Mouse (Mus musculus): ENCODE measurements around the gene Itgb5. TPM values are rescaled to one million over a fixed set of nuclear protein-coding genes. Genes with fewer than 3 reads are reported as not detected.

Itgb5 gene
- total and polyA plus RNA-seq, 3 experiments: 0.85 to 20.1 (median 1.8) TPM

DNA sequence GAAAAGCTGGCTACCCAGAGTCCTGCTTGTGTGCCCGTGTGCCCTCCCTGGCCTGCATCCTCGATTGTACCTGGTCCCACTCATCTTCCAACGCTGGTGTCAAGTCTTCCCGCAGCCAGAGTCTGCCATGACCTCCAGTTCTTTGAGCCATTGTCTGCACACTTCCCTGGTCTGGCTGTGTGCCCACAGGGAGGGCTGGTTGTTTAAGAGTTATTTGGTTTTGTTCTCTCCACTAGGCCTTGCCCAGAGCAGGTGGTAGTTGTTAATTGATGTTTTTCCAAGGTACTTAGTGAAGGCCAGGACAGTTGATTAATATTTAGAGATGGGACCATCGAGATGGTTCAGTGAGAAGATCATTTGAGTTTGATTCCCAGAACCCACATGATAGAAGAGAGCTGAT, 54.7 kb downstream of the Itgb5 start:
- Histone ChIP-seq H3K4me2 (ENCODE audit: insufficient read depth, low read depth, poor library complexity, severe bottlenecking) (no peak overlapping the region), H3K9ac (ENCODE audit: insufficient read depth, low read depth) (no peak overlapping the region), H3K4me3 (replicated peaks in 1 of 3; ENCODE audit: low read depth in 2 of 3, low read length in 2 of 3, poor library complexity in 1 of 3) (no peak overlapping the region), H3K27ac (ENCODE audit: insufficient read depth, low read depth) (no peak overlapping the region), H3K79me2 (replicated peaks; ENCODE audit: control insufficient read depth, extremely low read depth, insufficient read depth, poor library complexity, severe bottlenecking) (no peaks in the 10 kb centered on the region), H3K27me3 (replicated peaks) (no peaks in the 10 kb centered on the region), H3K4me1 (ENCODE audit: control insufficient read depth in 1 of 2, insufficient read depth in 2 of 2) (peaks cover 0 to 5% of the 10 kb centered on the region in 2 experiments; a peak in 1 of 4 replicates), H3K36me3 (replicated peaks in 1 of 2; ENCODE audit: control insufficient read depth in 1 of 2, insufficient read depth in 1 of 2, low read length in 1 of 2) (no peaks in the 10 kb centered on the region), H3K9me3 (replicated peaks; ENCODE audit: low read length) (no peaks in the 10 kb centered on the region)
- in situ Hi-C loops (cut with MboI; ENCODE audit: low pct_ligation_motif_present, low pct_unique_long_range_greater_than_20kb, low sequenced_read_pairs): no loop called here
- dilution Hi-C loops (cut with MboI; ENCODE audit: extremely low pct_ligation_motif_present, extremely low pct_unique_long_range_greater_than_20kb, low sequenced_read_pairs): no loop called here
- TF ChIP-seq PAX5 (IDR thresholded peaks at IDR 0.05; ENCODE audit: low read length) (no peak), CHD2 (IDR thresholded peaks at IDR 0.05; ENCODE audit: low read length) (no peak), MYC (IDR thresholded peaks at IDR 0.05; ENCODE audit: low read depth, low read length) (no peak), NRF1 (IDR thresholded peaks at IDR 0.05; ENCODE audit: low read depth, low read length) (no peak), TCF12 (IDR thresholded peaks at IDR 0.05; ENCODE audit: low read depth, low read length) (no peak), TBP (conservative IDR thresholded peaks at IDR 0.05; ENCODE audit: low read depth, low read length) (no peak), GABPA (IDR thresholded peaks at IDR 0.05; ENCODE audit: insufficient replicate concordance, low read depth, low read length) (no peak), CTCF (conservative IDR thresholded peaks at IDR 0.05 in 1 of 2, IDR thresholded peaks at IDR 0.05 in 1 of 2; ENCODE audit: low read depth in 2 of 2, low read length in 2 of 2) (no peak), USF2 (conservative IDR thresholded peaks at IDR 0.05; ENCODE audit: low read depth, low read length) (no peak), ELF1 (IDR thresholded peaks at IDR 0.05; ENCODE audit: low read depth, low read length) (no peak), BHLHE40 (IDR thresholded peaks at IDR 0.05; ENCODE audit: low read depth, low read length) (no peak), MEF2A (IDR thresholded peaks at IDR 0.05; ENCODE audit: borderline replicate concordance, low read depth, low read length) (no peak), SMC3 (IDR thresholded peaks at IDR 0.05; ENCODE audit: low read depth, low read length) (no peak), RAD21 (IDR thresholded peaks at IDR 0.05; ENCODE audit: low read depth, low read length) (no peak), JUND (conservative IDR thresholded peaks at IDR 0.05; ENCODE audit: low read depth, low read length) (no peak)
- no peak for DNase-seq (ENCODE audit: extremely low read depth)

DNA sequence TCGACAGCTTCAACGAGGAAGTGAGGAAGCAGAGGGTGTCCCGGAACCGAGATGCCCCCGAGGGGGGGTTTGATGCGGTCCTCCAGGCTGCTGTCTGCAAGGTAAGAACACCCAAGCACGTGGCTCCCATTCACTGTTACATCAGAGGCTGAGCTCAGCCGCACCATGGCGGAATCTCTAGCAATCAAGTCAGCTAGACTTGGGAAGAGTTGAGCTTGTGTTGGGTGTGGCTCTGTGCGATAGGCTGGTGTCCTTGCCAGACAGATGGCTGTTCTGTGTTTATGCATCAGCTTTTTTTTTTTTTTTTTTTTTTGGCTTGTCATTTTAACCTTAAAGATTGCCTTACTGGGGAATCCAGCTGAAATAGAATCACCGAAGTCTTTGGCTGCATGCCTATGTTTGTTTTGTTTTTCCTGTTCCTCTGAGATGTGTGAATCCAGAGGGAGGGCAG, 55.6 kb downstream of the Itgb5 start:
- no peak for TF ChIP-seq CHD1 (IDR thresholded peaks at IDR 0.05; ENCODE audit: low read depth, low read length)
- peak; percentile 39; the same call in 1 of the 2 replicates for TF ChIP-seq ELF1 (IDR thresholded peaks at IDR 0.05; ENCODE audit: low read depth, low read length)
- TF ChIP-seq NELFE (IDR thresholded peaks at IDR 0.05; ENCODE audit: low read depth, low read length): no peak
- TF ChIP-seq ZNF384 (IDR thresholded peaks at IDR 0.05; ENCODE audit: low read depth, low read length): peak; percentile 41
- TF ChIP-seq MAX (IDR thresholded peaks at IDR 0.05; ENCODE audit: low read length): peak; percentile 27; the same call in 1 of the 2 replicates
- no peak for TF ChIP-seq RAD21 (IDR thresholded peaks at IDR 0.05; ENCODE audit: low read depth, low read length)
- H3K27me3 ChIP-seq (replicated peaks): no peaks in the 10 kb centered on the region

More for the DNA sequence above, 55.6 kb downstream of the Itgb5 start:
- Histone ChIP-seq H3K9ac (ENCODE audit: insufficient read depth, low read depth) (no peak overlapping the region), H3K4me3 (replicated peaks in 1 of 3; ENCODE audit: low read depth in 2 of 3, low read length in 2 of 3, poor library complexity in 1 of 3) (no peak overlapping the region), H3K9me3 (replicated peaks; ENCODE audit: low read length) (no peaks in the 10 kb centered on the region), H3K36me3 (replicated peaks in 1 of 2; ENCODE audit: control insufficient read depth in 1 of 2, insufficient read depth in 1 of 2, low read length in 1 of 2) (no peaks in the 10 kb centered on the region), H3K4me2 (ENCODE audit: insufficient read depth, low read depth, poor library complexity, severe bottlenecking) (no peak overlapping the region), H3K79me2 (replicated peaks; ENCODE audit: control insufficient read depth, extremely low read depth, insufficient read depth, poor library complexity, severe bottlenecking) (no peaks in the 10 kb centered on the region), H3K4me1 (ENCODE audit: control insufficient read depth in 1 of 2, insufficient read depth in 2 of 2) (peaks cover 0 to 5% of the 10 kb centered on the region in 2 experiments; a peak in 1 of 4 replicates), H3K27ac (ENCODE audit: insufficient read depth, low read depth) (no peak overlapping the region)
- DNase-seq (ENCODE audit: extremely low read depth): no peak
- in situ Hi-C loops (cut with MboI; ENCODE audit: low pct_ligation_motif_present, low pct_unique_long_range_greater_than_20kb, low sequenced_read_pairs): no loop called here
- dilution Hi-C loops (cut with MboI; ENCODE audit: extremely low pct_ligation_motif_present, extremely low pct_unique_long_range_greater_than_20kb, low sequenced_read_pairs): no loop called here

Data from CH12.LX (cell line).